Mouse (Mus musculus) E14TG2a.4 (cell line): ENCODE data around the gene Dpp10.

Experiments used
- CTCF ChIP-seq: conservative IDR thresholded peaks from 2 replicates; pipeline ENCODE4 v1.5.1; 2014; ENCODE audit warnings: low read length
- POU5F1 ChIP-seq: IDR thresholded peaks from 2 replicates; pipeline ENCODE4 v1.6.1; 2014; ENCODE audit warnings: low read length, borderline replicate concordance

DNA sequence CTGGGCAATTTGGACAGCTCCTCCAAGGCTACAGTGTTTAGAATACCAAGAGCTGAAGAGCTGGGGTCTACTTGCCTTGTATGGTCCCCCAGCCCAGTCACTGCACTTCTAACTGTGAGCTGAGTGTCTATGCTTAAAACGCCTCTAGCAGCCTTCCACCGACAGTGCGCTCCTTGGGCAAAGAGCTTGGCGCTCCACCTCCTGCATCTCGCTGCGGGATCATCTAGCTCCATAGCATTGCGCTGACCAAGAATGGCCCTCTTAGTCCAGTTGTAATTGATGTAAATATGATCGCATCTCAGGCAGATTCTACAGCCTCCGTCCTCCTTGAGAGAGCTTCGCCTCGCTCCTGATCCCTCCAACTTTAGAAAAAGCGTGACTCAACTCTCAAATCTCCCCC is 1.2 kb downstream of the Dpp10 start:
- TF ChIP-seq CTCF, result no peak
- no peak for TF ChIP-seq POU5F1
